35 mouse cellular contexts compared by ENCODE assay signal in the genomic region with DNA sequence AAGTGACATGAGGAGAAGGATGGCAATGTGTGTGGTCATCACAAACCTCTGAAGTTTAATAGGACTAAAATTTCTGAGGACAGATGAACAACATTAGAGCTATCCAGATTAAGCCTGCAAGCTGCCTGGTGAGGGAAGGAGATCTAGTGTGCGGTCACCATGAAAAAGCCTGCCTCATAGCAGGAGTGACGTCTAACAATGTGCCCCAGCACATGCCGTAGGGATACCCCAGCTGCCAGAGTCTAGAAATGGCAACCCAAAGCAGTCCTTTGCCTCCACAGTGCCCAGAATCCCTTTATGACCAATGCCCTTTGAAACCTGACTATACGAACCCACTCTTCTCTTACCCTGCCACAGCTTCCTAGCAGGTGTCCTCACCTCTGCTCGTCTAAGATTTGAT. TPM values are rescaled to one million over a fixed set of nuclear protein-coding genes. Genes with fewer than 3 reads are reported as not detected.
"Had no signal": no experiment of that assay in that cellular context is flagged by ENCODE, and none has a peak within 500 bp of the region (broad histone marks: within the 10 kb centered on the region; RNA-seq: fewer than 3 reads in every experiment).

No protein-coding gene starts in this region.

- H3K27ac ChIP-seq: heart, embryonic 10.5 days; heart, embryonic 13.5 days; heart, embryonic 15.5 days; hindbrain, embryonic 10.5 days; hindbrain, embryonic 12.5 days; hindbrain, embryonic 13.5 days; hindbrain, embryonic 14.5 days; hindbrain, embryonic 15.5 days; hindbrain, postnatal 0 days; intestine, embryonic 15.5 days; kidney, embryonic 15.5 days; kidney, postnatal 0 days; layer of hippocampus, adult 2 months had no signal

- H3K36me3 ChIP-seq: heart, embryonic 10.5 days; heart, embryonic 12.5 days; heart, embryonic 13.5 days; heart, embryonic 15.5 days; hindbrain, embryonic 10.5 days; hindbrain, embryonic 12.5 days; hindbrain, embryonic 13.5 days; hindbrain, embryonic 15.5 days; intestine, embryonic 15.5 days; kidney, embryonic 15.5 days had no signal

- H3K9ac ChIP-seq: heart, embryonic 12.5 days; heart, embryonic 13.5 days; heart, embryonic 15.5 days; hindbrain, embryonic 12.5 days; hindbrain, embryonic 13.5 days; hindbrain, embryonic 14.5 days; hindbrain, embryonic 15.5 days; intestine, embryonic 15.5 days; kidney, embryonic 15.5 days had no signal

- H3K4me2 ChIP-seq: heart, embryonic 11.5 days; heart, embryonic 12.5 days; heart, embryonic 13.5 days; heart, embryonic 15.5 days; hindbrain, embryonic 12.5 days; hindbrain, embryonic 13.5 days; hindbrain, embryonic 14.5 days; hindbrain, embryonic 15.5 days; intestine, embryonic 15.5 days; kidney, embryonic 15.5 days had no signal

- H3K4me1 ChIP-seq: heart, embryonic 12.5 days; heart, embryonic 15.5 days; hindbrain, embryonic 13.5 days; intestine, embryonic 15.5 days had no signal

- DNase-seq: heart, postnatal 10 days; heart, postnatal 14 days; heart, postnatal 36 days; heart, postnatal 4 days; kidney, adult 11 months; kidney, adult 18-20 months; kidney, adult 2 months; kidney, adult 8-10 months; kidney, postnatal 10 days; kidney, postnatal 14 days; kidney, postnatal 25 days; kidney, postnatal 36 days; kidney, postnatal 4 days; layer of hippocampus, adult 9-11 months; layer of hippocampus, postnatal 36 days had no signal

- H3K9me3 ChIP-seq: heart, embryonic 10.5 days; heart, embryonic 12.5 days; heart, embryonic 13.5 days; heart, embryonic 15.5 days; hindbrain, embryonic 10.5 days; hindbrain, embryonic 12.5 days; hindbrain, embryonic 13.5 days; hindbrain, embryonic 15.5 days; intestine, embryonic 15.5 days; kidney, embryonic 15.5 days had no signal

- H3K27me3 ChIP-seq: heart, embryonic 12.5 days; heart, embryonic 13.5 days; heart, embryonic 15.5 days; hindbrain, embryonic 12.5 days; hindbrain, embryonic 13.5 days; hindbrain, embryonic 15.5 days; intestine, embryonic 15.5 days; kidney, embryonic 15.5 days had no signal

- H3K4me3 ChIP-seq: heart, embryonic 10.5 days; heart, embryonic 12.5 days; heart, embryonic 13.5 days; heart, embryonic 15.5 days; hindbrain, embryonic 10.5 days; hindbrain, embryonic 12.5 days; hindbrain, embryonic 13.5 days; hindbrain, embryonic 15.5 days; intestine, embryonic 15.5 days; kidney, embryonic 15.5 days; layer of hippocampus, adult 2 months had no signal

- ATAC-seq: hindbrain, embryonic 16.5 days; hindbrain, postnatal 0 days; inflammation-experienced regulatory T-cells, adult 6 months; intestine, embryonic 15.5 days; intestine, embryonic 16.5 days; intestine, postnatal 0 days had no signal

RNA-seq across cellular contexts. Expression of a gene that starts 46.8 kb away (rescaled TPM):
- total RNA-seq: hematopoietic stem cell, adult 5-6 weeks had no signal
- polyA plus RNA-seq: inflammation-experienced regulatory T-cells, adult 6 months had no signal
